ENCODE assay signal across 9 mouse cellular contexts in genomic region chr3:56007991-56008390, GRCm38 (mm10).
DNase-seq lines count a peak whose midpoint lies in the region; TF ChIP-seq lines count a peak whose summit lies in the region.
"Had no signal": no experiment of that assay in that cellular context is flagged by ENCODE, and none has a peak within 500 bp of the region (broad histone marks: within the 10 kb centered on the region; RNA-seq: fewer than 3 reads in every experiment).

No protein-coding gene starts in this region.

- intact Hi-C loops in heart, adult 2 months (cut with DNase I): loop anchor here (1.0 to 10.0 kb wide), 4 partner anchors 177 to 1197 kb away; partner anchors contain the start of gene Nbea

- H3K79me2 ChIP-seq in heart, adult 2 months (replicated peaks; ENCODE audit: control insufficient read depth, insufficient read depth, low read length): no peaks in the 10 kb centered on the region

- no peak for TF ChIP-seq EP300 in heart, adult 2 months (IDR thresholded peaks at IDR 0.05; ENCODE audit: insufficient read depth, low read depth, low read length)

- WGBS in heart, adult 2 months: 3% methylated on average over 2 of the region's 2 CpGs

- H3K36me3 ChIP-seq in heart, adult 2 months (ENCODE audit: control insufficient read depth, insufficient read depth, low read length): no peaks in the 10 kb centered on the region
- no peaks in the 10 kb centered on the region for H3K36me3 ChIP-seq in splenic B cell, adult 2 months (ENCODE audit: control insufficient read depth, insufficient read depth, low read length, poor library complexity, severe bottlenecking)

- no peak overlapping the region for H3K9ac ChIP-seq in heart, adult 2 months (ENCODE audit: low read depth, low read length)
- H3K9ac ChIP-seq: limb, embryonic 15.5 days had no signal

- H3K4me1 ChIP-seq in heart, adult 2 months (ENCODE audit: control insufficient read depth, insufficient read depth, low read length): no peaks in the 10 kb centered on the region
- H3K4me1 ChIP-seq: limb, embryonic 15.5 days had no signal

- no peak overlapping the region for H3K27ac ChIP-seq in heart, adult 2 months
- H3K27ac ChIP-seq: limb, embryonic 15.5 days had no signal

- no peak overlapping the region for H3K4me3 ChIP-seq in heart, adult 2 months
- H3K4me3 ChIP-seq: limb, embryonic 15.5 days had no signal

- TF ChIP-seq CTCF in heart, adult 2 months (IDR thresholded peaks at IDR 0.05): peak; percentile 94

- TF ChIP-seq POLR2A in heart, adult 2 months (IDR thresholded peaks at IDR 0.05; ENCODE audit: insufficient read depth, low read depth, low read length): no peak

- no peaks in the 10 kb centered on the region for H3K27me3 ChIP-seq in heart, adult 2 months (ENCODE audit: control insufficient read depth, insufficient read depth, low read length)
- no peaks in the 10 kb centered on the region for H3K27me3 ChIP-seq in splenic B cell, adult 2 months (ENCODE audit: control insufficient read depth, insufficient read depth, low read length, poor library complexity, severe bottlenecking)
- H3K27me3 ChIP-seq: limb, embryonic 15.5 days had no signal

- DNase-seq in heart, adult 2 months: peak in 1 of 2 experiments; percentile 11
- DNase-seq in heart, adult 11 months: no peak
- peak; percentile 69 for DNase-seq in 416B (ENCODE audit: low read depth)
- peak; percentile 16 to 80 for DNase-seq in adrenal gland, adult (ENCODE audit: inconsistent age in 2 of 2, low spot score in 1 of 2)
- DNase-seq in embryo, embryonic 10.5 days (ENCODE audit: low spot score): peak; percentile 85
- peak; percentile 54 for DNase-seq in hindlimb bud, embryonic 11.5 days (ENCODE audit: extremely low spot score, low read depth, low spot score)
- DNase-seq in lung, postnatal 25 days (ENCODE audit: low spot score): peak; percentile 29
- peak; percentile 4 for DNase-seq in splenic B cell, adult 2 months (ENCODE audit: low read depth, low spot score)
